Comparison of ENCODE assay signal across 8 mouse cellular contexts in the genomic region with DNA sequence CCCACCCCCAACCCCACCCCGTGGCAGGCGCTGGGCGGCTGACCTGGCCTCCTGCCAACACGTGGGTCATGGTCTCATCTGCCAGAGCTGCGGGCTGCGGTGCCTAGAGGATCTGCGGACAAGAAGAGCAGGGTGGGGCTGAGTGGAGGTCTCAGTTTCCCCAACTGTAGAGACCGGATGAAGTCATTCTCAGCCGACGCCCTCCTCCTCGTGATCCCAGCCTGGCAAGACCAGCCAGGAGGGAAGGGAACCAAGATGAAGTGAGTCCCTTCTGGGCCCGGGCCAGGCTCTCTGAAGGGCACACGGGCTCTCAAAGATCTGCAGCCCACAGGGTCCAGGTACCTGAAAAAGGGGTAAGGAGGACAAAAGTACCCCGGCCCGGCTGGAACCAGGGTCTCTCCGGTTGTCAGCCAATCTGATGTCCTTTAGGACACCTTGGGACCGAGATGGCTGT. TPM values are rescaled to one million over a fixed set of nuclear protein-coding genes. Genes with fewer than 3 reads are reported as not detected.
A peak's percentile ranks its signal among the peaks of the same experiment; 100 is the strongest.
DNase-seq lines count a peak whose midpoint lies in the region; ATAC-seq and TF ChIP-seq lines count a peak whose summit lies in the region.

No protein-coding gene starts in this region.

- H3K36me3 ChIP-seq in kidney, adult 2 months (ENCODE audit: control insufficient read depth, insufficient read depth, low read length): no peaks in the 10 kb centered on the region
- peaks cover 0 to 19% of the 10 kb centered on the region in 2 experiments; a peak in 2 of 4 replicates for H3K36me3 ChIP-seq in MEL (ENCODE audit: control insufficient read depth in 1 of 2, insufficient read depth in 2 of 2, low read length in 2 of 2)
- H3K36me3 ChIP-seq in heart, postnatal 0 days (replicated peaks; ENCODE audit: control insufficient read depth, insufficient read depth, low read length): no peaks in the 10 kb centered on the region
- H3K36me3 ChIP-seq in lung, postnatal 0 days (ENCODE audit: insufficient read depth, low read length): no peaks in the 10 kb centered on the region

- no peaks in the 10 kb centered on the region for H3K9me3 ChIP-seq in MEL (replicated peaks; ENCODE audit: insufficient read depth, low read length)
- no peaks in the 10 kb centered on the region for H3K9me3 ChIP-seq in heart, postnatal 0 days (replicated peaks; ENCODE audit: control insufficient read depth, low read length)
- H3K9me3 ChIP-seq in lung, postnatal 0 days (ENCODE audit: low read length): no peaks in the 10 kb centered on the region

- no peak for TF ChIP-seq POLR2A in kidney, adult 2 months (IDR thresholded peaks at IDR 0.05; ENCODE audit: low read depth, low read length)
- TF ChIP-seq POLR2A in MEL (IDR thresholded peaks at IDR 0.05; ENCODE audit: control insufficient read depth in 1 of 2, insufficient read depth in 1 of 2, low read depth in 1 of 2, low read length in 2 of 2, poor library complexity in 1 of 2): no peak

- ATAC-seq in heart, postnatal 0 days (ENCODE audit: insufficient read depth, low read depth): no peak
- no peak for ATAC-seq in lung, postnatal 0 days

- H3K79me2 ChIP-seq in MEL (ENCODE audit: control insufficient read depth, insufficient read depth, low read length, poor library complexity): no peaks in the 10 kb centered on the region; the same call in 1 of the 2 replicates

- WGBS in kidney, adult 2 months: 10% methylated on average over 17 of the region's 17 CpGs
- 7% methylated on average over 17 of the region's 17 CpGs for WGBS in heart, postnatal 0 days
- WGBS in lung, postnatal 0 days: 6% methylated on average over 17 of the region's 17 CpGs

- no peaks in the 10 kb centered on the region for H3K27me3 ChIP-seq in kidney, adult 2 months (replicated peaks; ENCODE audit: control insufficient read depth, insufficient read depth, low read length)
- no peaks in the 10 kb centered on the region for H3K27me3 ChIP-seq in MEL (ENCODE audit: control insufficient read depth in 1 of 2, insufficient read depth in 2 of 2, low read length in 2 of 2)
- H3K27me3 ChIP-seq in heart, postnatal 0 days (ENCODE audit: control insufficient read depth, insufficient read depth, low read length): peaks cover 63% of the 10 kb centered on the region
- peaks cover 21% of the 10 kb centered on the region for H3K27me3 ChIP-seq in lung, postnatal 0 days (replicated peaks; ENCODE audit: insufficient read depth, low read length)

- H3K4me2 ChIP-seq in heart, postnatal 0 days (ENCODE audit: low read depth, low read length): peak overlapping the region; percentile 85
- peak overlapping the region; percentile 63 for H3K4me2 ChIP-seq in lung, postnatal 0 days (replicated peaks; ENCODE audit: low read depth, low read length)

- TF ChIP-seq EP300 in MEL (IDR thresholded peaks at IDR 0.05; ENCODE audit: low read depth in 1 of 2, low read length in 2 of 2): no peak
- TF ChIP-seq EP300 in heart, postnatal 0 days (IDR thresholded peaks at IDR 0.05; ENCODE audit: low read depth): no peak
- no peak for TF ChIP-seq EP300 in lung, postnatal 0 days (IDR thresholded peaks at IDR 0.05)

- TF ChIP-seq RAD21 in MEL (IDR thresholded peaks at IDR 0.05; ENCODE audit: low read depth, low read length): no peak

- TF ChIP-seq CTCF in kidney, adult 2 months (conservative IDR thresholded peaks at IDR 0.05; ENCODE audit: insufficient read depth, insufficient read length, low read depth, low read length): no peak
- TF ChIP-seq CTCF in MEL (IDR thresholded peaks at IDR 0.05 in 2 of 3, conservative IDR thresholded peaks at IDR 0.05 in 1 of 3; ENCODE audit: control insufficient read depth in 1 of 3, insufficient read depth in 1 of 3, low read depth in 2 of 3, low read length in 3 of 3, poor library complexity in 1 of 3, severe bottlenecking in 1 of 3): no peak
- no peak for TF ChIP-seq CTCF in heart, postnatal 0 days (IDR thresholded peaks at IDR 0.05; ENCODE audit: low read depth)
- TF ChIP-seq CTCF in lung, postnatal 0 days (IDR thresholded peaks at IDR 0.05): no peak

- no peak overlapping the region for H3K27ac ChIP-seq in kidney, adult 2 months (ENCODE audit: insufficient read depth, low read depth, low read length)
- peak overlapping the region; percentile 6; the same call in 1 of the 2 replicates for H3K27ac ChIP-seq in MEL (ENCODE audit: control insufficient read depth, low read depth, low read length)
- peak overlapping the region; percentile 46 for H3K27ac ChIP-seq in heart, postnatal 0 days (ENCODE audit: low read depth)
- H3K27ac ChIP-seq in lung, postnatal 0 days (ENCODE audit: low read length): no peak overlapping the region

- peak overlapping the region; percentile 53 for H3K4me3 ChIP-seq in kidney, adult 2 months (ENCODE audit: insufficient read depth, low read depth, low read length)
- peak overlapping the region; percentile 78 to 81 for H3K4me3 ChIP-seq in MEL (ENCODE audit: control insufficient read depth in 1 of 2, insufficient read depth in 1 of 2, low read depth in 2 of 2, low read length in 2 of 2)
- peak overlapping the region; percentile 59 for H3K4me3 ChIP-seq in heart, postnatal 0 days (ENCODE audit: low read depth, low read length)
- peak overlapping the region; percentile 38; the same call in 1 of the 2 replicates for H3K4me3 ChIP-seq in lung, postnatal 0 days (ENCODE audit: low read depth, low read length)

- DNase-seq in kidney, adult 2 months: no peak
- no peak for DNase-seq in kidney, postnatal 14 days
- DNase-seq in MEL (ENCODE audit: low read depth, low spot score): peak; percentile 55
- peak; percentile 5 for DNase-seq in heart, postnatal 0 days (ENCODE audit: low spot score)
- DNase-seq in lung, postnatal 0 days (ENCODE audit: low spot score): no peak
- no peak for DNase-seq in left cerebral cortex, adult 8-10 months (ENCODE audit: low spot score in 2 of 2)
- DNase-seq in frontal cortex, postnatal 10 days (ENCODE audit: low spot score in 2 of 2): no peak
- DNase-seq in yolk sac, embryonic 10.5 days (ENCODE audit: low spot score): no peak

- H3K4me1 ChIP-seq in kidney, adult 2 months (ENCODE audit: control insufficient read depth, insufficient read depth, low read length): peaks cover 7% of the 10 kb centered on the region
- peaks cover 16 to 29% of the 10 kb centered on the region in 2 experiments for H3K4me1 ChIP-seq in MEL (ENCODE audit: control insufficient read depth in 1 of 2, insufficient read depth in 2 of 2, low read length in 2 of 2)
- peaks cover 33% of the 10 kb centered on the region for H3K4me1 ChIP-seq in heart, postnatal 0 days (ENCODE audit: control insufficient read depth, insufficient read depth)
- H3K4me1 ChIP-seq in lung, postnatal 0 days (ENCODE audit: insufficient read depth, low read depth, low read length): peaks cover 14% of the 10 kb centered on the region; the same call in 1 of the 2 replicates

- H3K9ac ChIP-seq in MEL (ENCODE audit: control insufficient read depth, low read depth, low read length, poor library complexity, severe bottlenecking): peak overlapping the region; percentile 66
- H3K9ac ChIP-seq in heart, postnatal 0 days (replicated peaks; ENCODE audit: low read depth, low read length): peak overlapping the region; percentile 62
- 0 out of 2 replicates have a peak overlapping the region, but pooled peaks have one; percentile 12 for H3K9ac ChIP-seq in lung, postnatal 0 days (replicated peaks; ENCODE audit: low read depth)

RNA-seq across cellular contexts. Expression of a gene that starts 0.7 kb away (rescaled TPM):
- 5.5 and 7.4 TPM in 2 replicates for polyA plus RNA-seq in kidney, adult 2 months (2012; rRNA removed)
- total RNA-seq in MEL (2012; rRNA removed): 2.4 and 3.9 TPM in 2 replicates
- 10 to 100 TPM in 1 of 2 experiments, not detected in 1; 16.5 TPM for polyA plus RNA-seq in MEL (2012; ENCODE audit: insufficient read depth in 1 of 2, insufficient read length in 2 of 2, low read depth in 1 of 2, low replicate concordance in 2 of 2, missing spikeins in 1 of 2)
- total RNA-seq in heart, postnatal 0 days (2014; rRNA removed; ENCODE audit: low replicate concordance): 18.5 and 34.6 TPM in 2 replicates
- 12.6 and 14.6 TPM in 2 replicates for polyA plus RNA-seq in heart, postnatal 0 days (2015; fragmentation: Nextera tagmentation; extraction: Ambion mirVana)
- 6.4 and 7.3 TPM in 2 replicates for polyA plus RNA-seq in lung, postnatal 0 days (2015; fragmentation: Nextera tagmentation; extraction: Ambion mirVana)
- total RNA-seq in left cerebral cortex, adult 8-10 months (2022): 10 to 100 TPM; 10.7 to 12.1 (median 11.5) TPM

RNA-seq across cellular contexts. Expression of a gene that starts 8.7 kb away (rescaled TPM):
- 1.8 and 2.0 TPM in 2 replicates for polyA plus RNA-seq in kidney, adult 2 months (2012; rRNA removed)
- 0.19 TPM in 1 of 2 replicates, not detected in the other for total RNA-seq in MEL (2012; rRNA removed)
- polyA plus RNA-seq in MEL (2012; ENCODE audit: insufficient read depth in 1 of 2, insufficient read length in 2 of 2, low read depth in 1 of 2, low replicate concordance in 2 of 2, missing spikeins in 1 of 2): under 1 TPM in 1 of 2 experiments, not detected in 1; 0.19 TPM
- 1.7 TPM in 1 of 2 replicates, not detected in the other for total RNA-seq in heart, postnatal 0 days (2014; rRNA removed; ENCODE audit: low replicate concordance)
- 0.05 TPM in 2 replicates for polyA plus RNA-seq in heart, postnatal 0 days (2015; fragmentation: Nextera tagmentation; extraction: Ambion mirVana)
- 1.00 and 1.0 TPM in 2 replicates for polyA plus RNA-seq in lung, postnatal 0 days (2015; fragmentation: Nextera tagmentation; extraction: Ambion mirVana)
- 10 to 100 TPM; 27.8 to 29.4 (median 28.7) TPM for total RNA-seq in left cerebral cortex, adult 8-10 months (2022)

RNA-seq across cellular contexts. Expression of a gene that starts 17.8 kb away (rescaled TPM):
- polyA plus RNA-seq in kidney, adult 2 months (2012; rRNA removed): 24.7 and 25.1 TPM in 2 replicates
- 3.1 and 3.2 TPM in 2 replicates for total RNA-seq in MEL (2012; rRNA removed)
- 10 to 100 TPM in 1 of 2 experiments, not detected in 1; 27.9 TPM for polyA plus RNA-seq in MEL (2012; ENCODE audit: insufficient read depth in 1 of 2, insufficient read length in 2 of 2, low read depth in 1 of 2, low replicate concordance in 2 of 2, missing spikeins in 1 of 2)
- total RNA-seq in heart, postnatal 0 days (2014; rRNA removed; ENCODE audit: low replicate concordance): not detected in 2 replicates
- 0.85 and 1.0 TPM in 2 replicates for polyA plus RNA-seq in heart, postnatal 0 days (2015; fragmentation: Nextera tagmentation; extraction: Ambion mirVana)
- 15.4 and 17.6 TPM in 2 replicates for polyA plus RNA-seq in lung, postnatal 0 days (2015; fragmentation: Nextera tagmentation; extraction: Ambion mirVana)
- 10 to 100 TPM; 12.0 to 14.8 (median 13.6) TPM for total RNA-seq in left cerebral cortex, adult 8-10 months (2022)

RNA-seq across cellular contexts. Expression of a gene that starts 18.2 kb away (rescaled TPM):
- 9.1 and 12.2 TPM in 2 replicates for polyA plus RNA-seq in kidney, adult 2 months (2012; rRNA removed)
- total RNA-seq in MEL (2012; rRNA removed): 6.1 and 6.5 TPM in 2 replicates
- 10 to 100 TPM in 1 of 2 experiments, not detected in 1; 23.1 TPM for polyA plus RNA-seq in MEL (2012; ENCODE audit: insufficient read depth in 1 of 2, insufficient read length in 2 of 2, low read depth in 1 of 2, low replicate concordance in 2 of 2, missing spikeins in 1 of 2)
- total RNA-seq in heart, postnatal 0 days (2014; rRNA removed; ENCODE audit: low replicate concordance): not detected in 2 replicates
- polyA plus RNA-seq in heart, postnatal 0 days (2015; fragmentation: Nextera tagmentation; extraction: Ambion mirVana): 2.0 and 2.1 TPM in 2 replicates
- 3.4 and 3.7 TPM in 2 replicates for polyA plus RNA-seq in lung, postnatal 0 days (2015; fragmentation: Nextera tagmentation; extraction: Ambion mirVana)
- 10 to 100 TPM in 1 of 4 experiments, 1 to 10 TPM in 3; 6.7 to 10.2 (median 8.3) TPM for total RNA-seq in left cerebral cortex, adult 8-10 months (2022)

RNA-seq across cellular contexts. Expression of a gene that starts 27.2 kb away (rescaled TPM):
- polyA plus RNA-seq in kidney, adult 2 months (2012; rRNA removed): 47.8 and 52.5 TPM in 2 replicates
- 68.9 and 81.5 TPM in 2 replicates for total RNA-seq in MEL (2012; rRNA removed)
- 10 to 100 TPM in 1 of 2 experiments, not detected in 1; 65.7 TPM for polyA plus RNA-seq in MEL (2012; ENCODE audit: insufficient read depth in 1 of 2, insufficient read length in 2 of 2, low read depth in 1 of 2, low replicate concordance in 2 of 2, missing spikeins in 1 of 2)
- 13.5 and 41.4 TPM in 2 replicates for total RNA-seq in heart, postnatal 0 days (2014; rRNA removed; ENCODE audit: low replicate concordance)
- polyA plus RNA-seq in heart, postnatal 0 days (2015; fragmentation: Nextera tagmentation; extraction: Ambion mirVana): 35.2 and 37.4 TPM in 2 replicates
- 58.4 and 64.8 TPM in 2 replicates for polyA plus RNA-seq in lung, postnatal 0 days (2015; fragmentation: Nextera tagmentation; extraction: Ambion mirVana)
- total RNA-seq in left cerebral cortex, adult 8-10 months (2022): 10 to 100 TPM; 25.7 to 29.0 (median 27.3) TPM

Comparison
In these comparisons a context has a peak if more than half of its experiments do, and no peak if none do; other contexts are left out.
1. DNase-seq: peak in MEL (single experiment) and heart, postnatal 0 days (single experiment); none in kidney, adult 2 months (single experiment), kidney, postnatal 14 days (single experiment), lung, postnatal 0 days (single experiment), left cerebral cortex, adult 8-10 months (0 of 2), frontal cortex, postnatal 10 days (0 of 2) and yolk sac, embryonic 10.5 days (single experiment).
2. H3K27ac ChIP-seq: peak in MEL (single experiment) and heart, postnatal 0 days (single experiment); none in kidney, adult 2 months (single experiment) and lung, postnatal 0 days (single experiment).
3. H3K9ac ChIP-seq: peak in every context shown above with its lines; median percentile 66 in MEL; 62 in heart, postnatal 0 days; 12 in lung, postnatal 0 days.
4. Peak in every context shown above with its lines, with median percentiles within 50 percentile points of each other: H3K4me3 ChIP-seq.